Mouse (Mus musculus): ENCODE results near the gene Mrpl23. TPM values are rescaled to one million over a fixed set of nuclear protein-coding genes. Genes with fewer than 3 reads are reported as not detected.

Gene Mrpl23
- polyA plus RNA-seq, 1 experiment from 2014 or later, result 22.4 TPM

DNA sequence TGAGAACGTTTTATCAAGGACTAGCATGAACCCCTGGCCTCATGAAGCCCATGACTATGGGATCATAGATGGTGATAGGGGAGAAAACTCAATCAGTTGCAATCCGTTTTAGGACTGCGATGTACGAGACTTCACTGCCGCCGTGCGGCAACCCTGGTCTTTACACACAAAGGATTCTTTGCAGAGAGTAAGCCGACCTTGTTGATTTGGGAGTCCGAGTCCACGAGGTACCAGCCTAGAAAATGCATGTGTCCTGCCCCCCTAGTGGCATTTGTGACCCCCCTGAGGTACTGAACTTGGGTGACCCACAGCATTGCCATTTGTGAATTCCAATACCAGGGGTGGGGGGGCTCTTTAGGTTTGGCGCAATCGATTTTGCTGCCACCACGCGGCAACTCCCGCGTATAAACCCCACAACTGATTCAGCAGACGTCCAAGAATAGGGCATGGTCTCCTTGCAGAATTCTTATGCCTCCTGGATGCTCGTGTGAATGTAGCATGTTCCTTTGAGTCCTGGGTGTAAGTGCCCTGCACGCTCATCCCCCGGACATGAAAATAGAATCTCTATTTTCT lies 49.3 kb downstream of the Mrpl23 start:
- peak; percentile 72 for DNase-seq (ENCODE audit: low spot score)
- H3K9me3 ChIP-seq, result peaks cover 30% of the 10 kb centered on the region
- WGBS, result 47% methylated on average over 20 of the region's 20 CpGs
- H3K27ac ChIP-seq (replicated peaks), result no peak overlapping the region; the same call in 1 of the 2 replicates
- H3K36me3 ChIP-seq (replicated peaks), result peaks cover 3% of the 10 kb centered on the region; the same call in 1 of the 2 replicates
- H3K27me3 ChIP-seq (replicated peaks; ENCODE audit: low read depth, poor library complexity, severe bottlenecking), result no peaks in the 10 kb centered on the region
- peak overlapping the region; percentile 38 for H3K4me3 ChIP-seq
- peaks cover 37% of the 10 kb centered on the region for H3K4me1 ChIP-seq

GRCm38 (mm10) chr7:142584882-142585281 lies 52.4 kb downstream of the Mrpl23 start:
- Histone ChIP-seq H3K27ac (replicated peaks) (no peak overlapping the region), H3K4me1 (peaks cover 20% of the 10 kb centered on the region), H3K9me3 (peaks cover 21% of the 10 kb centered on the region), H3K27me3 (replicated peaks; ENCODE audit: low read depth, poor library complexity, severe bottlenecking) (no peaks in the 10 kb centered on the region), H3K4me3 (no peak overlapping the region), H3K36me3 (replicated peaks) (no peaks in the 10 kb centered on the region)
- 65% methylated on average over 1 of the region's 1 CpGs for WGBS
- DNase-seq (ENCODE audit: low spot score), result no peak

GRCm38 (mm10) chr7:142585890-142586289 lies 53.4 kb downstream of the Mrpl23 start:
- H3K9me3 ChIP-seq, result peaks cover 11% of the 10 kb centered on the region
- H3K4me1 ChIP-seq, result peaks cover 17% of the 10 kb centered on the region
- H3K4me3 ChIP-seq, result no peak overlapping the region
- H3K27me3 ChIP-seq (replicated peaks; ENCODE audit: low read depth, poor library complexity, severe bottlenecking), result no peaks in the 10 kb centered on the region
- no peak for DNase-seq (ENCODE audit: low spot score)
- WGBS, result 88% methylated on average over 3 of the region's 3 CpGs
- H3K27ac ChIP-seq (replicated peaks), result no peak overlapping the region
- no peaks in the 10 kb centered on the region for H3K36me3 ChIP-seq (replicated peaks)

GRCm38 (mm10) chr7:142588282-142588941 lies 55.9 kb downstream of the Mrpl23 start:
- Histone ChIP-seq H3K27ac (replicated peaks) (peak overlapping the region; percentile 60; the same call in 1 of the 2 replicates), H3K4me1 (peaks cover 21% of the 10 kb centered on the region)
- WGBS, result 75% methylated on average over 9 of the region's 9 CpGs

More at GRCm38 (mm10) chr7:142588282-142588941, 55.9 kb downstream of the Mrpl23 start:
- DNase-seq (ENCODE audit: low spot score), result no peak
- no peaks in the 10 kb centered on the region for H3K27me3 ChIP-seq (replicated peaks; ENCODE audit: low read depth, poor library complexity, severe bottlenecking)
- no peaks in the 10 kb centered on the region for H3K9me3 ChIP-seq
- no peak overlapping the region for H3K4me3 ChIP-seq
- no peaks in the 10 kb centered on the region for H3K36me3 ChIP-seq (replicated peaks)

MicroRNA genes within 50 kb of the gene (microRNA counts, 519-probe panel; counts per million panel counts)
- microRNA mmu-miR-675-3p (4,191 counts per million, percentile 79 among the panel's probes with 10 or more counts), microRNA mmu-miR-675-5p (188 counts per million, percentile 57 among the panel's probes with 10 or more counts)

Small RNA genes within 50 kb of the gene (microRNA-seq; reads per million reads assigned to microRNA genes)
- gene Mir675, result 187 reads per million, percentile 56 among the genes with 10 or more reads in this experiment

Other genes starting within 250 kb of the Mrpl23 start
- gene Krtap5-1, start 235.6 kb upstream of the Mrpl23 start, polyA plus RNA-seq (2016; fragmentation: Nextera tagmentation; extraction: Ambion mirVana), result not detected in 2 replicates
- gene Krtap5-4, start 229.1 kb upstream of the Mrpl23 start, polyA plus RNA-seq (2016; fragmentation: Nextera tagmentation; extraction: Ambion mirVana), result not detected in 2 replicates
- gene Ifitm10, start 158.9 kb upstream of the Mrpl23 start, polyA plus RNA-seq (2016; fragmentation: Nextera tagmentation; extraction: Ambion mirVana), result 2.2 and 3.0 TPM in 2 replicates
- gene Gm49369, start 150.0 kb upstream of the Mrpl23 start, polyA plus RNA-seq (2016; fragmentation: Nextera tagmentation; extraction: Ambion mirVana), result not detected in 2 replicates
- gene Ctsd, start 144.6 kb upstream of the Mrpl23 start, polyA plus RNA-seq (2016; fragmentation: Nextera tagmentation; extraction: Ambion mirVana), result 151 and 158 TPM in 2 replicates
- gene Syt8, start 97.8 kb upstream of the Mrpl23 start, polyA plus RNA-seq (2016; fragmentation: Nextera tagmentation; extraction: Ambion mirVana), result not detected in 2 replicates
- 1.7 and 2.5 TPM in 2 replicates for gene Tnni2, start 90.9 kb upstream of the Mrpl23 start, polyA plus RNA-seq (2016; fragmentation: Nextera tagmentation; extraction: Ambion mirVana)
- gene Lsp1, start 71.9 kb upstream of the Mrpl23 start, polyA plus RNA-seq (2016; fragmentation: Nextera tagmentation; extraction: Ambion mirVana), result 20.9 and 21.4 TPM in 2 replicates
- 1.4 and 1.6 TPM in 2 replicates for gene Tnnt3, start 33.9 kb upstream of the Mrpl23 start, polyA plus RNA-seq (2016; fragmentation: Nextera tagmentation; extraction: Ambion mirVana)
- gene Igf2, start 134.1 kb downstream of the Mrpl23 start, polyA plus RNA-seq (2016; fragmentation: Nextera tagmentation; extraction: Ambion mirVana), result 360 and 378 TPM in 2 replicates
- gene Gm49394, start 137.3 kb downstream of the Mrpl23 start, polyA plus RNA-seq (2016; fragmentation: Nextera tagmentation; extraction: Ambion mirVana), result not detected in 2 replicates
- not detected in 2 replicates for gene Ins2, start 210.7 kb downstream of the Mrpl23 start, polyA plus RNA-seq (2016; fragmentation: Nextera tagmentation; extraction: Ambion mirVana)